Mouse (Mus musculus) midbrain, embryonic 10.5 days (tissue): ENCODE data around the gene Zfp607a. TPM values are rescaled to one million over a fixed set of nuclear protein-coding genes. Genes with fewer than 3 reads are reported as not detected.
"Not testable (repeated sequence)": the region's sequence is repeated elsewhere in the genome, so short reads cannot be mapped to it uniquely, and the experiment has no call there.

Source experiments
- DNase-seq: peaks from one replicate; pipeline ENCODE4 v3.0.0-alpha.2; 2017; ENCODE audit warnings: low spot score
- H3K27ac ChIP-seq: fragments of 300-500 bp; sonication (generic); replicated peaks from 2 replicates; pipeline ENCODE4 v1.5.1; 2016; ENCODE audit warnings: mild to moderate bottlenecking
- H3K27me3 ChIP-seq: fragments of 300-500 bp; sonication (generic); 2 replicates; pipeline ENCODE4 v1.6.1; 2016; ENCODE audit warnings: low read depth, mild to moderate bottlenecking; ENCODE audit not compliant: poor library complexity, severe bottlenecking
- H3K36me3 ChIP-seq: fragments of 300-500 bp; sonication (generic); 2 replicates; pipeline ENCODE4 v1.6.1; 2016; ENCODE audit warnings: mild to moderate bottlenecking, moderate library complexity
- H3K4me1 ChIP-seq: fragments of 300-500 bp; sonication (generic); 2 replicates; pipeline ENCODE4 v1.6.1; 2016
- H3K4me3 ChIP-seq: fragments of 300-500 bp; sonication (generic); 2 replicates; pipeline ENCODE4 v1.5.1; 2016; ENCODE audit warnings: mild to moderate bottlenecking, moderate library complexity
- H3K9me3 ChIP-seq: fragments of 300-500 bp; sonication (generic); replicated peaks from 2 replicates; pipeline ENCODE4 v1.6.1; 2016; ENCODE audit warnings: mild to moderate bottlenecking
- WGBS: fragments of 180-500 bp; shearing (Covaris S2); methylation state at CpG from one replicate; pipeline ENCODE4 v1.1.7; 2016; 5-methylcytosine and 5-hydroxymethylcytosine counted together
- polyA plus RNA-seq: library from polyadenylated mRNA; unstranded; fragments of >200 nt; fragmentation: Nextera tagmentation; extraction: Ambion mirVana; gene quantifications from 2 replicates; pipeline ENCODE4 v1.2.1, GENCODE M21; 2016

The Zfp607a gene
- polyA plus RNA-seq, result 3.9 and 4.3 TPM in 2 replicates

DNA sequence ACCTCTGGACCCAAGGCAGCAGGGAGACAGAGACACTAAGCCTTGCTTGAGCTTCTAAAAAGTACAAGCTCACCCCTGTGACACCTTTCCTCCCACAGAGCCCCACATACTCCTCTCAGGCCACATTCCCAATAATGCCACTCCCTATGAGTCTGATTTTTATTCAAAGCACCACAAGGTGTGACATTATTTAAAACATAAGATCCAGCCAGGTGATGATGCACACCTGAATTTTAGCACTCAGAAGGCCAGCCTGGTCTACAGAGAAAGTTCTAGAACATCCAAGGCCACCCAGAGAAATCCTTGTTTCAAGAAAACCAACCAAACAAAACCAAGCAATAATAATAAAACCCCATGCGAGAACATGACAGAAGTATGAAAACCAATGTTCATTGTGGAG, at the start of gene Zfp607a:
Zfp607a (plus strand) TSS at position 301 of the 400 bp plus-strand sequence.
- Histone ChIP-seq H3K4me3 (no peak within 1 kb of the TSS), H3K27me3 (no peaks in the 10 kb centered on the region), H3K36me3 (peaks cover 44% of the 10 kb centered on the region), H3K9me3 (peaks cover 5% of the 10 kb centered on the region; the same call in 1 of the 2 replicates), H3K4me1 (peaks cover 22% of the 10 kb centered on the region), H3K27ac (no peak within 1 kb of the TSS)
- DNase-seq, result no peak
- WGBS, result 89% methylated on average over 1 of the region's 1 CpGs

GRCm38 (mm10) chr7:27818526-27819110, 38.7 kb upstream of the Zfp607a start:
- Histone ChIP-seq H3K4me3 (no peak overlapping the region), H3K27me3 (no peaks in the 10 kb centered on the region), H3K27ac (no peak overlapping the region), H3K4me1 (no peaks in the 10 kb centered on the region), H3K36me3 (peaks cover 67% of the 10 kb centered on the region), H3K9me3 (peaks cover under 1% of the 10 kb centered on the region; the same call in 1 of the 2 replicates)
- 95% methylated on average over 7 of the region's 7 CpGs for WGBS
- no peak for DNase-seq

GRCm38 (mm10) chr7:27822611-27823010, 34.7 kb upstream of the Zfp607a start:
- H3K27ac ChIP-seq, result no peak overlapping the region
- H3K4me3 ChIP-seq, result no peak overlapping the region
- peaks cover 32% of the 10 kb centered on the region for H3K9me3 ChIP-seq
- H3K36me3 ChIP-seq, result peaks cover 39% of the 10 kb centered on the region
- H3K4me1 ChIP-seq, result no peaks in the 10 kb centered on the region
- H3K27me3 ChIP-seq, result no peaks in the 10 kb centered on the region
- DNase-seq, result no peak

DNA sequence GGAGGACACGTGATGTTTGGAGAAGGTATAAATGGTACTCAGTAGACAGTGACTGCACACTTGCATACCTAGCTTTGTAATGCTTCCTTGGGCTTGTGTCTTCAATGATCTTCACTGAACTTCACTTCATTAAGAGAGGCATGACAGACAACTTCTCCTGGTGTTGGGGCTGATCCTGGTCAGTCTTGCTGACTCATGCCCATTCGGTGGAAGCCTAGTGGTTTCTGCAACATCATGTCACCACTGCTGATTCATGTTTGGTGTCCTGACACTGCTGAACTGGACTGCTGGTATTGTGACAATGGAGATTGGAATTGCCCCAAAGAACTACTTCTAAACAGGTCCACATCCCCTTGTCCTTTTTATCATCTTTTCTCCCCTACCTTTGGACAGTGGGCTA, 23.2 kb upstream of the Zfp607a start:
- H3K27me3 ChIP-seq, result no peaks in the 10 kb centered on the region
- 89% methylated on average over 2 of the region's 2 CpGs for WGBS
- H3K4me3 ChIP-seq, result no peak overlapping the region
- H3K9me3 ChIP-seq, result no peaks in the 10 kb centered on the region
- DNase-seq, result no peak
- no peaks in the 10 kb centered on the region for H3K36me3 ChIP-seq
- H3K27ac ChIP-seq, result no peak overlapping the region
- H3K4me1 ChIP-seq, result peaks cover 8% of the 10 kb centered on the region

- Histone ChIP-seq H3K27me3 (no peaks in the 10 kb centered on the region), H3K27ac (peak overlapping the region; percentile 86), H3K36me3 (no peaks in the 10 kb centered on the region), H3K9me3 (no peaks in the 10 kb centered on the region), H3K4me3 (peak overlapping the region; percentile 68), H3K4me1 (peaks cover 16% of the 10 kb centered on the region)
- 34% methylated on average over 6 of the region's 6 CpGs for WGBS
- no peak for DNase-seq
Measured at GRCm38 (mm10) chr7:27837896-27838295, 19.4 kb upstream of the Zfp607a start.

GRCm38 (mm10) chr7:27838323-27839249, 18.7 kb upstream of the Zfp607a start, which contains the start of gene Zfp59:
Gene Zfp59 (plus strand): TSS chr7:27838607.
- peaks cover 16% of the 10 kb centered on the region for H3K4me1 ChIP-seq
- no peaks in the 10 kb centered on the region for H3K36me3 ChIP-seq
- H3K27me3 ChIP-seq, result no peaks in the 10 kb centered on the region
- 4% methylated on average over 34 of the region's 34 CpGs for WGBS
- H3K9me3 ChIP-seq, result no peaks in the 10 kb centered on the region
- peak; percentile 92 for DNase-seq
- H3K27ac ChIP-seq, result peak within 1 kb of the TSS; percentile 86
- H3K4me3 ChIP-seq, result peak within 1 kb of the TSS; percentile 68

DNA sequence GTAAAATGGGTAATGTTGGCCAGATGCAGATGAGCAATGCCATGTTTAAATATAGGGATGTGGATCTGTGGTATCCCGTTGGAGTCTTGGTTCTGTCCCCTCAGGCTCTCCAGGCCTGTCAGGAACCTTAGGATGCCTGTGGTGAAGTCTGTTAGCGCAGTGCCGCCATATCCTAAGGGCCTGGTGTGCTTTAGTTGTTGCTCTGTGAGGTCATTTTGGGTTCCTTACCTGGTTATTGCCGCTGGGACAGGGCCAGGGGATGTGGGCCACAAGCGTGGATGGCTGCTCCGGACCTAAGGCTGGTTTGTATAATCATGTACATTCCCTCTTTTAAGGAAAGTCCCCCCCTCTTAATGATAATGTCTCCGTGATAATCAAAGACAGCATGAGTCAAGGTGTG, 17.7 kb upstream of the Zfp607a start:
- DNase-seq, result no peak
- Histone ChIP-seq H3K27ac (no peak overlapping the region), H3K36me3 (peaks cover 4% of the 10 kb centered on the region), H3K4me1 (peaks cover 16% of the 10 kb centered on the region), H3K9me3 (no peaks in the 10 kb centered on the region), H3K27me3 (no peaks in the 10 kb centered on the region), H3K4me3 (peak overlapping the region; percentile 68)
- 94% methylated on average over 7 of the region's 7 CpGs for WGBS

GRCm38 (mm10) chr7:27840104-27840503, 17.2 kb upstream of the Zfp607a start:
- Histone ChIP-seq H3K27me3 (no peaks in the 10 kb centered on the region), H3K27ac (no peak overlapping the region), H3K36me3 (peaks cover 9% of the 10 kb centered on the region), H3K9me3 (no peaks in the 10 kb centered on the region), H3K4me1 (peaks cover 16% of the 10 kb centered on the region), H3K4me3 (no peak overlapping the region)
- WGBS, result 89% methylated on average over 6 of the region's 6 CpGs
- no peak for DNase-seq

DNA sequence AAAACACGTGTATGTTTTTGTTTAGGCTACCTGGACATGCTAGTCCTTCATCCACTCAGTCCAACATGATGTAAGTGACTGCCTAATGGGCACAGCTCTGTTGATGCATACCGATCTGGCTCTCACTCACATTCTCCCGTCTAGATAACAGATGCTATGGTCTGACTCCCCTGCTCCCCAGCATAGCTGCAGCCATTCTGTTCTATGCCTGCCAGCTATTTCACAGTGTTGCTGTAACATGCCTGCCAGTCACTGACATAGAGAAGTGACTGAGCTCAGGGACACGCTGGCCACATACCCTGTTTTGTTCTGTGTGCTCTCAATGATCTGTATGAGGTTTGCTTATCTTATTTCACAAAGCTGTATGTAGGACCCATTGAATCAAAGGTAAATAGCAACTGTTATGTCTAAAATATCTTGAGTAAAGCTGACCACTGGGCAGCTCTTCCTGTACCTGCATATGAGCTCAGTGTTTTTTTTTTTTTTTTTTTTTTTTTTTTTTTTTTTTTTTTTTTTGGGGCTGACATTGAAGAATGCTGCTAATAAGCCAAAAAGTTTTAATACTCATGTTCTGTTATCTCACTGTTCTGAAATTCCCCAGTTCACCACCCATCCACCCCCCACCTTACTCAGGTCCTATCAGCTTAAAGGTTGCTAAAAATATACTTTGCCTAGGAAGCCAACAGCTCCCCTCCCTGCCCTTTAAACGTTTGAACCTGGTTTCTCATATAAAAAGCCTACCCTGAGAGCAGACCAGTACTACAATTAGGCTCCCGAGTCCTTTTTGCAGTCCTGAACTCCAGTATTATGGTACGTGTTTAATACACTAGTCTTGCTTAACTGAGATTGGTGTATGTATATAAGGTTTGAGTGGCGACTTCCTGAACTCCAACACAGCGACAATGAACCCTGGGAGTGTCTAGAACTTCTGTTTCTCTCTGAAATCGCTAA, 2.2 kb downstream of the Zfp607a start:
- H3K4me1 ChIP-seq, result peaks cover 22% of the 10 kb centered on the region
- WGBS, result 38% methylated on average over 10 of the region's 10 CpGs

GRCm38 (mm10) chr7:27860396-27861235, 3.3 kb downstream of the Zfp607a start:
- Histone ChIP-seq H3K4me3 (peak overlapping the region; percentile 78), H3K36me3 (peaks cover 33% of the 10 kb centered on the region), H3K9me3 (peaks cover 5% of the 10 kb centered on the region; the same call in 1 of the 2 replicates), H3K27ac (peak overlapping the region; percentile 90), H3K27me3 (no peaks in the 10 kb centered on the region), H3K4me1 (peaks cover 22% of the 10 kb centered on the region)
- under 1% methylated on average over 22 of the region's 22 CpGs for WGBS
- DNase-seq, result peak; percentile 69

More for the DNA sequence above, 2.2 kb downstream of the Zfp607a start:
- Histone ChIP-seq H3K27ac (peak overlapping the region; percentile 90), H3K36me3 (peaks cover 36% of the 10 kb centered on the region), H3K27me3 (no peaks in the 10 kb centered on the region), H3K9me3 (peaks cover 5% of the 10 kb centered on the region; the same call in 1 of the 2 replicates), H3K4me3 (peak overlapping the region; percentile 78)
- peak; percentile 16 for DNase-seq

GRCm38 (mm10) chr7:27862578-27862977, 5.3 kb downstream of the Zfp607a start:
- Histone ChIP-seq H3K36me3 (peaks cover 37% of the 10 kb centered on the region), H3K4me1 (peaks cover 22% of the 10 kb centered on the region)
- not testable (repeated sequence) for H3K4me3 ChIP-seq, H3K9me3 ChIP-seq, DNase-seq, H3K27ac ChIP-seq, H3K27me3 ChIP-seq
- 89% methylated on average over 5 of the region's 5 CpGs for WGBS
